Mouse (Mus musculus) left cerebral cortex, postnatal 10 days (tissue): ENCODE results near the gene 5730522E02Rik. TPM values are rescaled to one million over a fixed set of nuclear protein-coding genes. Genes with fewer than 3 reads are reported as not detected.

Experiments
- DNase-seq, 2 experiments: peaks; one replicate each; pipeline ENCODE4 v3.0.0; 2021 to 2022; ENCODE audit warnings: low spot score in 2 of 2, mixed read lengths in 1 of 2; ENCODE audit errors: extremely low spot score in 1 of 2
- intact Hi-C: fragments of 180-260 bp; cut with DNase I; formaldehyde crosslinking; loops from one replicate; pipeline ENCODE4 v1.15.1; 2025
- total RNA-seq, 2 experiments: library from RNA; stranded (reverse); gene quantifications; 2 replicates each; pipeline ENCODE4 v1.2.3; 2021

Gene 5730522E02Rik
- total RNA-seq, 2 experiments from 2014 or later = 16.2 to 21.0 TPM

- intact Hi-C loops = loop anchor here (10.0 kb wide), 2 partner anchors 209 to 1999 kb away; partner anchors contain the start of genes A830031A19Rik and Bcl11a
These were observed 136.8 kb downstream of the 5730522E02Rik start for GRCm38 (mm10) chr11:26073638-26074294.

DNA sequence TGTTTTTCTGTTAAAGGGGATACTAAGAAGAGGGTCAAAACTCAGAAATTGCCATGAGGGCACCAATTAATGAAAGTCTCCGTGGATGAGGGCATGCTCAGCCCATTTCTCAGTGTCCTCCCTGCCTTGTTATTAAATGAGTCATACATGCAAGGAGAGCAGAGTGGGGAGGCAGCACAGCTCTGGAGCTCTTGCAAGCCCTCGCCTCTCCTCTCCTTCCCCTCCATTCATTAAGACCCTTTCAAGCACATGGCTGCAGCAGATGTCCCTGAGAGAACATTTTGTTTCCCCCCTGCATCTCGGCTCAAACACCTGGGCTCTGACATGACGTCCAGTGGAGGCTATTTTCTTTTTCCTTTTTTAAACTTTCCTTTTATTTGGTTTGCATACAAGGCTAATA, 138.5 kb downstream of the 5730522E02Rik start:
- intact Hi-C loops = loop anchor here (10.0 kb wide), 2 partner anchors 207 to 1997 kb away; partner anchors contain the start of genes A830031A19Rik and Bcl11a
- DNase-seq = no peak

More at GRCm38 (mm10) chr11:26073638-26074294, 136.8 kb downstream of the 5730522E02Rik start:
- DNase-seq = peak; percentile 64 to 73

DNA sequence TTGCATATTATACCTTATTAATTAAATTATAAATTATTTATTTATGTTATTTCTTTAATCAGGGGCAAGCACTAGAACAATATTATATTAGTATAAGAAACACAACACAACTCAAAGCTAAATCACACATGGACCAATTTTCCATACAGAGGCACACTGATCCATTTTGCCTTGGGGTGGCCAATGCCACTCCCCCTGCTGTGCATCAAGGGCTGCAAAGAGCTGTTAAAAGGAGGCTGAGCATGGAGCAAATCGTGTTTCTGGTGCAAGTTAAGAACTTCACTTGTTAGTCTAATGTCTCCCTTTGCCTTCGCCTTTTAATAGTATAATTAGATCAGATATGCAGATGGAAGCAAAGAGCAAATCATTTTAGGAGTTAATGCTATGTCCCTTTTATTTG, 147.3 kb downstream of the 5730522E02Rik start:
- no peak for DNase-seq
- intact Hi-C loops = no loop called here

DNA sequence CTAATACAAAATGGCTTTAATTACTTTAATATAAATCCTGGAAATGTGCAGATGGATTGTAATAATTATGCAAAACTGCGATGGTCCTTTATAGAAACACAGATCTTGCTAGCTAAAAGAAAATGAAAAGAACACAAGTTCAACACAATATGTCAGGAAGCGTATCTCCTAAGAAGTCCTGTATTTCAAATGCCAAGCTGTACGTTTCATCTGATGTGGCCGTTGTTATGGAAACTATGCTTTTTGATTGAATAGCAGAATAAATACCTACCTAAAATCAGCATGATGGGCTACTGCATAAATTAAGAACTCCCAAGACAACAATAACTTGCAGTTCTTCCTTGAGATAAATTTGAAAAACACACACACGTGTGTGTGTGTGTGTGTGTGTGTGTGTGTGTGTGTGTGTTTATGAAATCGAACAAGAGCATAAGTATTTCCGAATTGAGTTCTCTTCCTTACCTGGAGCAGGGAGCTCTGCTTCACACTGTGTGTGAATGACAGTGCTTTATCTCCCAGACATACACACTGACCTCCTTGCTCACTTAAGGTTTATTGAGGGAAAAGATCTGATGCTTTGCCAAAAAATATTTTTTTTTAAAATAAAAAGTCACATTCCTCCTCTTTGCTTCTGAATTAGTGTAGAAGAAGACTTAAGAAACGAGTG, 149.0 kb downstream of the 5730522E02Rik start:
- intact Hi-C loops = no loop called here
- DNase-seq = no peak

- DNase-seq = no peak
- intact Hi-C loops = no loop called here
These were observed 197.0 kb downstream of the 5730522E02Rik start for GRCm38 (mm10) chr11:26013527-26013926.

GRCm38 (mm10) chr11:26004018-26004417, 206.5 kb downstream of the 5730522E02Rik start:
- intact Hi-C loops = no loop called here
- no peak for DNase-seq

DNA sequence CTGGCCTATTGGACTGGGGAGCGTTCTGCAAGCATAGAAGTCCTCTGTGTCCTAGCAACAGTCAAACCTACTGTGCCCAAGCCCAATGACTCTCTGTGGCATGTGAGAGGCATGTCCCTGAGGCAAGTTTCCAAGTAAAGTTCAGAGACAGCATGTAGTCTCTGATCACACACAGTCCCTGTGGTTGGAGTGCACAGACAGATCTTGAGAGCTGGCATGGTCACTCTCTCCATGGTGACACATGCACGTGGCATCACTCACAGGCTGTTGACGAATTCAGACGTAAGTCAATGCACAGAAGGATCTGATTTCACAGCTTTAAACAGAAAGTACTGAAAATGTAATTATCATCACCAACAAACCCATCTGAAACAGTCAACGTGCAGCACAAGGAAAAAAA, 210.8 kb downstream of the 5730522E02Rik start:
- DNase-seq = no peak

GRCm38 (mm10) chr11:25997469-25997868, 213.1 kb downstream of the 5730522E02Rik start:
- DNase-seq = no peak
- intact Hi-C loops = no loop called here

More for the DNA sequence above, 210.8 kb downstream of the 5730522E02Rik start:
- intact Hi-C loops = no loop called here

DNA sequence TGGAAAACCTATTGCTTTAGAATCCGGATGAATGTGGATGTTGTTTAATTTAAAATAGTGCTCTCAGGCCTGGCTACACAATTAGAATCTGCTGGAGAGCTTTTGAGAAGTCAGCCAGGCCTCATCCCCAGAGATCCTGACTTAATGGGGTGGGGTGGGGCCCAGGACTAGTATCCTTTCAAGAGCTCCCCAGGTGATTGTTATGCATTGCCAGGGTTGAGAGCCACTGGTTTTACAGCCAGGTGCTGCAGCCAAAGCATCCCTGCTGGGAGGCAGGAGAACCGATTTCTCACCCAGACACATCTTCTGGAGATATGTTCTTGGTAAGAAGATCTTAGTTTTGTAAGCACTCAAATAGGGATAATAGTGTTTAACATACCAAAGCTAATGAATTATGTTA, 216.4 kb downstream of the 5730522E02Rik start:
- DNase-seq = no peak
- intact Hi-C loops = no loop called here

GRCm38 (mm10) chr11:25992216-25992615, 218.3 kb downstream of the 5730522E02Rik start:
- intact Hi-C loops = no loop called here
- no peak for DNase-seq

DNA sequence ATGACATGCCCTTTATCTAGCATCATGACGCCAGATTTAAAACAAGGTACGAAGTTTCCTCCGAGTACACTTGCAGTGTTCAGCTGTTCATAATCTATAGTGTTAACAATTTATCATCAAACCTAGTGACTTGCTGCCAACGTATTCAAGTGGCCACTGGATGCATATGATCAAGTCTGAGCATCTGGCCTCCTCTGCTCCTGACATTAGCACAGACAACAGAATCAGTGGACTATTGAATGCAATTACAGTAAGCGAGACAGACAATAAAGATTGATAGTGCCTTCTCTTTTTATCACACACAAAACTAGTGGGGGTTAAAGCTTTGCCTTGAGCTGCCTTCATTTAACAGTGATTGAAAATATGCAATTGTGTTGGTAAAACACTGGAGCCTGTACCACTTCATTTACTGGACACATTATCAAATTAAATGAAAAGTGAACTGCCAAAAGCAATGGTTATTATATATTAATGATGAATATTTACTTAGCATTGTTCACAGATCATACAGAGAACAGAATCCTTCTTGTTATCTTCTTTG, 231.8 kb downstream of the 5730522E02Rik start:
- DNase-seq = no peak
- intact Hi-C loops = no loop called here

DNA sequence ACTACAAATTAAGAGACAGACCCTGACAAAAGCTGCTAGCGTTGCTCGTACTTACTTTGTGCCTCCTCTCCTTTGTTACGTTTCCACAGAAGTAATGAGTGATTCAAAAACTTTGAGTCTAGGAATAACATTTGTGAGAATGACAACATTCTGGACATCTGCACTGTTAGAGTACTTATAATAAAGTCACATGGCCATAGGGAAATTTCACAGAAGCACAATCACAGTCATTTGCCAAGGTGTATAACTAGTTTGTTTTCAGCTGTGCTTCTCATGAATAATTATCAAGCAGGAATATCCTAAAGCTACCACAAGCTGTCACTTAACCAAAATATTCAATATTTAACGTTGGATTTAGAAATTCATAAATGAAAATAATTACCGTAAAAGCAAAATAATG, 269.1 kb downstream of the 5730522E02Rik start:
- no peak for DNase-seq
- intact Hi-C loops = no loop called here

DNA sequence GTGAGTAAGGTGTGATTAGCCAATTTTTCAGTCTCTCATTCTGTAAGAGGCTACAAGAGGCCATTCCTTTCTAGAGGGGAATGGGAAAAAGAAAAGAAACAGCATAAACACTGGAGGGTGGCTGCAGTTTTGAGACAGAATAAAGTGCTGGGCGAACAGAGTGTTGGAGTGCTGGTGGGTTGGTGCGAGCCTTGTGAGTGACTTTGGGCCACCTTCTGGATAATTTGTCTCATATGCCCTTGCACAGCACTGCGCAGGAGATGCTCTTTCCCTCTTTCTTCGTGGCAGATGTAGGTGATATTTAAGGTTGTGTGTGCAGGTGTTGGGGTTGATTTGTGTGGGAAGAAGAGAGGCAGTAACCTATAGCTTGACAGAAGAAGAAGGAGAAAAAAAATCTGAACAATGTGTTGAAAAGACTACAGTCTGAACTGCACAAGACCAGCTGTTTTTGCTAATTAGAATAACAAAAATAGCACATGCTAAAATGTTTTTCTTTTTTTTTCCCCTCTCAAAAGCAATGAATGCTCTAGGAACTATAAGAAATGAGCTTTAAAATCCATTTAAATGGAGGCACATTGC, 269.8 kb downstream of the 5730522E02Rik start:
- intact Hi-C loops = no loop called here
- DNase-seq = no peak

DNA sequence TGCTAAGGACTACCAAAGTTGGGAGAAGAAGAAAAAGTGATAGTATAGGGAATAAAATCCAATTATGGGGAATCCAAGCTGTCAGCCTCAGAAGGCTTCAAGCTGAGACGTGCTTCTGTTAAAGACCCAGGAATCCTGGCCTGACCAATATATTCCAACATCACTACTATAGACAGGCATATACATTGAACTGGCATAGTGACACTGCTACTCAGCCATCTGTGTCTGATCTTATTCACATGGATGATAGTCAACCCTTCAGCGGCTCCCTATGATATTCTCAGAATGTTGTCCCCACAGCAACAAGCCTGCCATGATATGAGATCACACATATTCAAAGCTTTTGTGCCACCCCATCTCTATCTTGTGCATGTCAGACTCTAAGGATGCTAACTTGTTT, 284.3 kb downstream of the 5730522E02Rik start:
- intact Hi-C loops = no loop called here
- DNase-seq = no peak

GRCm38 (mm10) chr11:25902321-25902720, 308.2 kb downstream of the 5730522E02Rik start:
- no peak for DNase-seq
- intact Hi-C loops = no loop called here

GRCm38 (mm10) chr11:25901666-25902065, 308.9 kb downstream of the 5730522E02Rik start:
- DNase-seq = no peak
- intact Hi-C loops = no loop called here

DNA sequence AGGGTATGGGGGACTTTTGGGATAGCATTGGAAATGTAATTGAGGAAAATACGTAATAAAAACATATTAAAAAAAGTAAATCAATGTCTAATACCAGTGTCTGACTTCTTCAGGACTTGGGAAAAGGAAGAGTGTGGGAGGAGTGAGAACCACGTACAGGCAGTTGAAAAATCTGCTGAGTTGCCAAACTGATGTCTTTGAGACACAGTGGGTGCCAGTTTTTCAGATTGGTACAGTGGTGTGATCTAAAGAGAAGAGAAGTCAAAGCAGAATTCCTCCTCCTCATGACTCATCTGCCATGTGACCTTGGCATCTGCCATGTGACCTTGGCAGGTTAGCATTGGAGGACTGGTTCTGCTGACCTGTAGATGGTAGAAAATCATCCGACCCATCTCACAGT, 316.7 kb downstream of the 5730522E02Rik start:
- intact Hi-C loops = no loop called here
- DNase-seq = no peak

DNA sequence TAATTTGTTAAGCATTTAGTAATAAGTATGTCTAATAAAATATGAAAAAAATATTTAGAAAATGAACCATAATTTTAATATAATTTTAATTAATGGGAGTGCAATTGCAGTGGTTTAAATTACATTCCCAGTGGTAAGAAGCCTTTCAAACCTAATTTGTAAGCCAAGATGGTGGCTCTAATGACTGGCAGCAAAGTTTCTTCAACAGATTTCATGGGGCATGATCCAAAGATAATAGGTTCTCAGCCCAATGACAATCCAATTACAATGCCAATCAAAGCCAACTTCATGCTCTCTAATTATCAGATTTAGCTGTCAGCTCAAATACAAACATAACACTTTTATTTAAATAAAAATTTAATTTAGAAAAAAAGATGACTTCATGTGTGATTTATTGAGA, 337.6 kb downstream of the 5730522E02Rik start:
- no peak for DNase-seq
- intact Hi-C loops = no loop called here

DNA sequence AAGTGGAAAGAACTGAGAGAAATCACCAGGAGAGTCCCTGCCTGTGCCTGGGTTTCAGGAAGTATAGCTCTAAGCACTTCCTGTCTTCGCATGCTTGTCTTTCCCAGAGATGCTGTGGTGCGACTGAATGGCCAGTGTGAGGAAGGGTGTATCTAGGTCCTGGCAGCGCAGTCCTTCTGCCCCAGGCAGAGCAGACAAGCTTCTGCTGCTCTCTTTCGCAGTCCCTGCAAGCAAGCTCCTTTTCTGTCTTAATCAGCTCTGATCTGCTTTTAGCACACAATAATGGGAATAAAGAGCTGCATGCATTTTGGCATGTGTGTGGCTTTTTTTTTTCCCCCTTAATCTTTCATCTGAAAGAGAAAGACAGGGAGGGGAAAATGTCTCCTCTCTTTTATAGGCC, 338.2 kb downstream of the 5730522E02Rik start:
- no peak for DNase-seq
- intact Hi-C loops = no loop called here

DNA sequence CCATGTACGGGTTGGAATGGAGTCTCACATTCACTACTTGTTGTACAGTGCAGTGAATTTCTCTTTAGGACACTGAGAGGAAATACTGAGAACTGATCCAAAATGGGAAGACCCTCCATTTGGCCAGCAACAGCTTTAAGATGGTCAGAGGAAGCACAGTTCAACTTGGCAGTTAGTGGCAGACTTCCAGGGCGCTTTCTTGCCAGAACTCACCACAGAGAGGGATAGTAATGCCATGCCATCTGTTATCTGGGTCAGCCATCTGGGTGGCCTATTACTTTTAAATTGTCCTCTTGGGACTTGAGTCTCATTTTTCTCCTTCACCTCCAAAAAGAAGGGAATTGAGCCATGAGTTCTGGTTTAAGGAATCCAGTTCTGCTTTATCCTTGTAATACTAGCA, 344.3 kb downstream of the 5730522E02Rik start:
- intact Hi-C loops = loop anchor here (10.0 kb wide), 1 partner anchor 209 kb away; no protein-coding TSS in a partner anchor
- DNase-seq = no peak
